Mouse (Mus musculus): ENCODE measurements around the gene Cnnm3. TPM values are rescaled to one million over a fixed set of nuclear protein-coding genes. Genes with fewer than 3 reads are reported as not detected.

The Cnnm3 gene
- polyA plus RNA-seq, 1 experiment = 5.6 TPM

DNA sequence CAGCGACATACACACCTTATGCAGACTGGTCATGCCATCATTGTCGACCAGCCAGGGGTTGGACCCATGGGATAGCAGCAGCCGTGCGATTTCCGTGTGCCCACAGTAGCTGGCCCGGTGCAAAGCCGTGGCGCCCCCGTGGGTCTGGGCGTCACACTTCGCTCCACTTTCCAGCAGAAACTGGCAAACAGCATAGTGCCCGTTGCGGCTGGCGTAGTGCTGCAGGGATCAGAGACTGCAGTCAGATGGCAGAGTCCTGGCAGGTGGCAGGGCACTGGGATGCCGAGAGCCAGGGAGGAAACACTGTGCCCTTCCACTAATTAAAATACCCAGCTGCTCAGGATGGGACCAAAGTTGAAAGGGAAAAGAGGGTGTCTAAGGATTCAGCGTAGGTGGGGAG is 30.2 kb downstream of the Cnnm3 start:
- H3K4me3 ChIP-seq (ENCODE audit: control insufficient read depth, low read depth, low read length) = no peak overlapping the region
- no peak for TF ChIP-seq CTCF (IDR thresholded peaks at IDR 0.05; ENCODE audit: control insufficient read depth, insufficient read depth, insufficient replicate concordance, low read depth, low read length)
- no peak for TF ChIP-seq POLR2A (IDR thresholded peaks at IDR 0.05; ENCODE audit: control insufficient read depth, low read depth, low read length)

DNA sequence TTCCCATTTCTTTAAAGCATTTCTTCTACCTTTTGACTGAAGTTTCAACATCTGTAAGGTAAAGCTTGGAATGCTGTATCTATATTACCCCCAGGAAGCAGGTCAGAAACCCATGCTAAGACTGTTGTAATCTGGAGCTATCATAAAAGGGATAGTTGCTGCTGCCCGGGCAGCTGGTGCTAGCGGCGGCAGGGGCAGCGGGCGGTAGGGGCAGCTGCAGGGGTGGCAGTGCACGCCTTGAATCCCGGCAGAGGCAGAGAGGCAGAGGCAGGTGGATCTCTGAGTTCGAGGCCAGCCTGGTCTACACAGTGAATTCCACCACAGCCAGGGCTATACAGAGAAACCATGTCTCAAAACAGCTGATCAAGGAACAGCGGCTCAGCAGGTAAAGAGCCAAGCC is 31.3 kb downstream of the Cnnm3 start:
- no peak for TF ChIP-seq POLR2A (IDR thresholded peaks at IDR 0.05; ENCODE audit: control insufficient read depth, low read depth, low read length)
- TF ChIP-seq CTCF (IDR thresholded peaks at IDR 0.05; ENCODE audit: control insufficient read depth, insufficient read depth, insufficient replicate concordance, low read depth, low read length) = no peak
- peaks cover 21% of the 10 kb centered on the region for H3K4me1 ChIP-seq (ENCODE audit: control insufficient read depth, insufficient read depth, low read length)
- no peak overlapping the region for H3K27ac ChIP-seq (ENCODE audit: control insufficient read depth, insufficient read depth, low read depth, low read length)
- H3K36me3 ChIP-seq (ENCODE audit: control insufficient read depth, insufficient read depth, low read length) = no peaks in the 10 kb centered on the region; the same call in 1 of the 2 replicates
- no peaks in the 10 kb centered on the region for H3K27me3 ChIP-seq (ENCODE audit: control insufficient read depth, insufficient read depth, low read length)
- no peak overlapping the region for H3K4me3 ChIP-seq (ENCODE audit: control insufficient read depth, low read depth, low read length)

More for the DNA sequence above, 30.2 kb downstream of the Cnnm3 start:
- peaks cover 13% of the 10 kb centered on the region for H3K4me1 ChIP-seq (ENCODE audit: control insufficient read depth, insufficient read depth, low read length)
- H3K36me3 ChIP-seq (ENCODE audit: control insufficient read depth, insufficient read depth, low read length) = no peaks in the 10 kb centered on the region; the same call in 1 of the 2 replicates
- no peaks in the 10 kb centered on the region for H3K27me3 ChIP-seq (ENCODE audit: control insufficient read depth, insufficient read depth, low read length)
- H3K27ac ChIP-seq (ENCODE audit: control insufficient read depth, insufficient read depth, low read depth, low read length) = no peak overlapping the region

DNA sequence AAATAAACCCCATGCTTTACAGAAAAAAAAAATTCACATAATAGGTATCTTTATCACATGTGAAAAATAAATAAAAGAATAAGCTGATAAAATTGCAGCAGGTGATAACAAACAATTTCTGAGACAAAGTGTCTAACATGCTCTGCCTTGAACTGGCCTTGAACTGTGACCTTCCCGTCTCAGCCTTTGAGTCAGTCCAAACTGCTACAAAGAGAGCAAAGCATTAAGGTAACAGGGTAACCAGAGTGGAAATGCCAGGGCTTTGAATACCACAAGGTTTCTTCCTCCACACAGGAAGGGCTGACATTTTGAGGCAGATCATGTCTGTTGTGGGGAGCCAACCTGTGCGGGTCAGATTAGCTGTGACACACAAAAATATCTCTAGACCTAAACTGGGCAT is 33.7 kb downstream of the Cnnm3 start:
- H3K27ac ChIP-seq (ENCODE audit: control insufficient read depth, insufficient read depth, low read depth, low read length) = no peak overlapping the region
- peaks cover 19% of the 10 kb centered on the region for H3K4me1 ChIP-seq (ENCODE audit: control insufficient read depth, insufficient read depth, low read length)
- no peak overlapping the region for H3K4me3 ChIP-seq (ENCODE audit: control insufficient read depth, low read depth, low read length)
- H3K36me3 ChIP-seq (ENCODE audit: control insufficient read depth, insufficient read depth, low read length) = no peaks in the 10 kb centered on the region; the same call in none of the 2 replicates
- TF ChIP-seq CTCF (IDR thresholded peaks at IDR 0.05; ENCODE audit: control insufficient read depth, insufficient read depth, insufficient replicate concordance, low read depth, low read length) (no peak), POLR2A (IDR thresholded peaks at IDR 0.05; ENCODE audit: control insufficient read depth, low read depth, low read length) (no peak)
- no peaks in the 10 kb centered on the region for H3K27me3 ChIP-seq (ENCODE audit: control insufficient read depth, insufficient read depth, low read length)

DNA sequence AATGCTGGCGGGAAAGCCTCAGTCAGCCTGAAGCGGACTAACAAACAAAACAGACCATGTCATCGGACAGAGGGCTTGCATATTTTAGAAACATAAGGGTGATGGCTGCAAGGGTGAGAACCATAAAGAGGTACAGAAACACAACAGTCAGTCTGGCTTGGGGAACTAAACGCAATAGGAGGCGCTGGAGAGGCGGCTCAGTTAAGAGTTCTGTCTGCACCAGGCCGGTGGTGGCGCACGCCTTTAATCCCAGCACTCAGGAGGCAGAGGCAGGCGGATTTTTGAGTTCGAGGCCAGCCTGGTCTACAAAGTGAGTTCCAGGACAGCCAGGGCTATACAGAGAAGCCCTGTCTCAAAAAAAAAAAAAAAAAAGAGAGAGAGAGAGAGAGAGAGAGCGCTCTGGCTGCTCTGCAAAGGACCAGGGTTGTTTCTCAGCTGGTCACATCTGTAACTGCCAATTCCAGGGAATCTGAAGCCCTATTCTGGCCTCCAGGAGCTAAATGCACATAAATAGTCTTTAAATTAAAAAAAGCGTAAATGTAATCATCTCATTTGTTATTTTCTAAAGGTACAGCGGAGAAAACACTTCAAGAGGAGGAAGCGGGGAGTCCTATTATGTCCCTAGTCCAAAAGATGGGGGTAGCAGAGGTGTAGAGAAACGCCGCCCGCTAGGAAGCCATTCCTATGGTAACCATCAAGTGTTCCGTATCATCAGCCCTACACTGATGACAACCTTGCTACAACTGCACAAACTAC is 34.4 kb downstream of the Cnnm3 start:
- TF ChIP-seq POLR2A (IDR thresholded peaks at IDR 0.05; ENCODE audit: control insufficient read depth, low read depth, low read length) (no peak), CTCF (IDR thresholded peaks at IDR 0.05; ENCODE audit: control insufficient read depth, insufficient read depth, insufficient replicate concordance, low read depth, low read length) (no peak)
- H3K4me3 ChIP-seq (ENCODE audit: control insufficient read depth, low read depth, low read length) = peak overlapping the region; percentile 96
- no peaks in the 10 kb centered on the region for H3K27me3 ChIP-seq (ENCODE audit: control insufficient read depth, insufficient read depth, low read length)
- peaks cover 15% of the 10 kb centered on the region for H3K4me1 ChIP-seq (ENCODE audit: control insufficient read depth, insufficient read depth, low read length)
- H3K36me3 ChIP-seq (ENCODE audit: control insufficient read depth, insufficient read depth, low read length) = peaks cover 2% of the 10 kb centered on the region
- no peak overlapping the region for H3K27ac ChIP-seq (ENCODE audit: control insufficient read depth, insufficient read depth, low read depth, low read length)

DNA sequence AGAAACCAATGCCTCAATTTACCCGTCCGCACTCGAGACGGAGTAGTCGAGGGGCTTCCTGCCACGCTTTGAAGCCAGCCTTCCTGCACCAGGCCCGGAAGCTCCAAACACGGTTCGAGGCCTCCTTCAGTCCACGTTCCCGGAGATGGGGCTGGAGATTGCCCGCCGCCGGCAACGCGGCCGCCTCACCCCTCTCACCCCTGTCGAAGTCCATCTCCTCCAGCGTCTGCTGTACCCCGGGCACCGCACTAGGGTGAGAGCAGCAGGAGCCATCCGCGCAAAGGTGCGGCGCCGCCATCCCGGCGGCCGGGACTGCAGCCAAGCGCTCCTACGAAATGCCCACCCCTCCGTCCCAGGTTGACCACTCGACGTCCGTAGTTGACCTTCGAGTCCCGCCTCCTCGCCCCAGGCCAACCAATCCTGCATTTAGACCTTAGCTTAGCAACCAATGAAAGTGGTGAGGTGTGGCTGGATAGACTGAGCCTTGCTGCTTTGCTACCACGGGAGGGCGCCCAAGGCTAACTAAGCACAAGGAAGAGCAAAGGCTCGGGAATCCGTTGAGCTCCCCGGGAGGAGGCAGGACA is 35.3 kb downstream of the Cnnm3 start, which contains the start of gene Ankrd39:
Gene Ankrd39, minus strand, starts transcription at position 558 of the 584 bp plus-strand sequence.
- Histone ChIP-seq H3K27me3 (ENCODE audit: control insufficient read depth, insufficient read depth, low read length) (no peaks in the 10 kb centered on the region), H3K4me3 (ENCODE audit: control insufficient read depth, low read depth, low read length) (peak within 1 kb of the TSS; percentile 96), H3K4me1 (ENCODE audit: control insufficient read depth, insufficient read depth, low read length) (peaks cover 15% of the 10 kb centered on the region), H3K36me3 (ENCODE audit: control insufficient read depth, insufficient read depth, low read length) (peaks cover 2% of the 10 kb centered on the region), H3K27ac (ENCODE audit: control insufficient read depth, insufficient read depth, low read depth, low read length) (peak within 1 kb of the TSS; percentile 96)
- TF ChIP-seq CTCF (IDR thresholded peaks at IDR 0.05; ENCODE audit: control insufficient read depth, insufficient read depth, insufficient replicate concordance, low read depth, low read length) (peak; percentile 93), POLR2A (IDR thresholded peaks at IDR 0.05; ENCODE audit: control insufficient read depth, low read depth, low read length) (peak; percentile 90)

DNA sequence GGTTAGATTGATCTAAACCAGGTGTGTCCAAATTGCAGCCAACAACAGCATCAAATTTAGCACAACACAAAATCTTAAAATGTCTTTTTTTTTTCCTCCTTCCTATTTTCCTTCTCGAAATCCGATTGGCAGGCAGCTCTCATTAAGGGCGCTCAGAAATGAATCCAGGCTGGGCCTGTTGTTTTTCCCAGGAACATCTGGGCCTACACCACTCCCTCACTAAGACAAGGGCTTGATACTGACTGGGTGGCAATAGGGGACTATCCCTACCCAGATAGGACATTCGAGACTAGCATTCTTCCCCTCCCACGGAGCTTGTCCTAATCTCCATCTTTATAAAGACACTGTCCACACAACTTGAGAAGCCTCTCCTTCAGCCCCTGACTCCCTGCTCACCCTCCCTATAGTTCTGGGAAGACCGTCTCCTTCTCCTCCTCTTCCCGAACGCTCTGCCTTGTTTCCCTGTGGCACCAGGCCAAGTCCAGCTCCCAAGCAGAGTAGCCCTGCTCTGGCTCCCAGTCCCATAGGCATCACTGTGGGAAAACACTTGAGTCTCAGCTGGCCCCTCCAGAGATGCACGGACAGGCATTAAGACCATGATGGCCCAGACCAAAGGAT is 36.4 kb downstream of the Cnnm3 start:
- Histone ChIP-seq H3K4me1 (ENCODE audit: control insufficient read depth, insufficient read depth, low read length) (peaks cover 15% of the 10 kb centered on the region), H3K27me3 (ENCODE audit: control insufficient read depth, insufficient read depth, low read length) (no peaks in the 10 kb centered on the region), H3K27ac (ENCODE audit: control insufficient read depth, insufficient read depth, low read depth, low read length) (peak overlapping the region; percentile 9; the same call in 1 of the 2 replicates), H3K4me3 (ENCODE audit: control insufficient read depth, low read depth, low read length) (no peak overlapping the region), H3K36me3 (ENCODE audit: control insufficient read depth, insufficient read depth, low read length) (peaks cover 5% of the 10 kb centered on the region)
- TF ChIP-seq POLR2A (IDR thresholded peaks at IDR 0.05; ENCODE audit: control insufficient read depth, low read depth, low read length) = no peak
- no peak for TF ChIP-seq CTCF (IDR thresholded peaks at IDR 0.05; ENCODE audit: control insufficient read depth, insufficient read depth, insufficient replicate concordance, low read depth, low read length)

DNA sequence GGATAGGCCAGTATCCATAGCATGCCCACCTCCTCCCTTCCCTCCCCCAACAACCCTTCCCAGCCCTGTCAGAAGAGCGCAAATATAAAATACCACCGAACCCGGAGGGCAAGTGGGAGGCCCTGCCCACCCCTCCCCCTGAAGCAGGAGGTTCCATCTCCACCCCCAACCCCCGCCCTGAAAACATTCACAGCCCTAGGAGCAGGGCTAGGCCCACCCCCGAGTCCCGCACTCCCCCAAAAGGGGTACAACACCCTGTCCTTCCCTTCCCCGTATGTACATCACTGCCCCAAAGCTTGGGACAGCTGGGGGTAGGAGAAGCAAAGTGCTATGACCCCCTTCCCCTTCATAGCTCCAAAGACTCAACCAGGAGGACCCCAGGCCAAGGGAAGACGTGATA is 37.1 kb downstream of the Cnnm3 start:
- no peaks in the 10 kb centered on the region for H3K27me3 ChIP-seq (ENCODE audit: control insufficient read depth, insufficient read depth, low read length)
- H3K4me3 ChIP-seq (ENCODE audit: control insufficient read depth, low read depth, low read length) = no peak overlapping the region
- H3K36me3 ChIP-seq (ENCODE audit: control insufficient read depth, insufficient read depth, low read length) = peaks cover 5% of the 10 kb centered on the region
- TF ChIP-seq POLR2A (IDR thresholded peaks at IDR 0.05; ENCODE audit: control insufficient read depth, low read depth, low read length) (no peak), CTCF (IDR thresholded peaks at IDR 0.05; ENCODE audit: control insufficient read depth, insufficient read depth, insufficient replicate concordance, low read depth, low read length) (no peak)
- peaks cover 15% of the 10 kb centered on the region for H3K4me1 ChIP-seq (ENCODE audit: control insufficient read depth, insufficient read depth, low read length)
- H3K27ac ChIP-seq (ENCODE audit: control insufficient read depth, insufficient read depth, low read depth, low read length) = no peak overlapping the region

Data from testis, adult 2 months (tissue).